Mouse (Mus musculus) liver, embryonic 15.5 days (tissue): ENCODE measurements around the gene Pdpk1. TPM values are rescaled to one million over a fixed set of nuclear protein-coding genes. Genes with fewer than 3 reads are reported as not detected.

Experiments used
- ATAC-seq: fragments of 200-750 bp; cut with Nextera tagmentation; 2 replicates; pipeline ENCODE4 v1.8.0; 2017; ENCODE audit warnings: moderate number of reproducible peaks, mild to moderate bottlenecking, moderate library complexity; ENCODE audit not compliant: insufficient read depth
- H3K27ac ChIP-seq: fragments of 300-500 bp; sonication (generic); replicated peaks from 2 replicates; pipeline ENCODE4 v1.5.1; 2015; ENCODE audit warnings: mild to moderate bottlenecking, inconsistent platforms
- H3K27me3 ChIP-seq: fragments of 300-500 bp; sonication (generic); 2 replicates; pipeline ENCODE4 v1.6.1; 2015; ENCODE audit warnings: mild to moderate bottlenecking, inconsistent platforms
- H3K36me3 ChIP-seq: fragments of 300-500 bp; sonication (generic); replicated peaks from 2 replicates; pipeline ENCODE4 v1.6.1; 2015; ENCODE audit warnings: moderate library complexity, mild to moderate bottlenecking, inconsistent platforms
- H3K4me1 ChIP-seq: fragments of 300-500 bp; sonication (generic); replicated peaks from 2 replicates; pipeline ENCODE4 v1.6.1; 2015; ENCODE audit warnings: inconsistent platforms
- H3K4me2 ChIP-seq: fragments of 300-500 bp; sonication (generic); 2 replicates; pipeline ENCODE4 v1.6.1; 2015; ENCODE audit warnings: moderate library complexity, mild to moderate bottlenecking, inconsistent platforms
- H3K4me3 ChIP-seq: fragments of 300-500 bp; sonication (generic); replicated peaks from 2 replicates; pipeline ENCODE4 v1.5.1; 2015; ENCODE audit warnings: mild to moderate bottlenecking, inconsistent platforms
- H3K9ac ChIP-seq: fragments of 300-500 bp; sonication (generic); 2 replicates; pipeline ENCODE4 v1.6.1; 2015; ENCODE audit warnings: moderate library complexity, mild to moderate bottlenecking, inconsistent platforms
- H3K9me3 ChIP-seq: fragments of 300-500 bp; sonication (generic); replicated peaks from 2 replicates; pipeline ENCODE4 v1.6.1; 2016; ENCODE audit warnings: inconsistent platforms
- WGBS: fragments of 180-500 bp; shearing (Covaris S2); methylation state at CpG from one replicate; pipeline ENCODE4 v1.1.7; 2015; ENCODE audit warnings: mixed read lengths; ENCODE audit not compliant: insufficient replicate concordance; 5-methylcytosine and 5-hydroxymethylcytosine counted together
- polyA plus RNA-seq: library from polyadenylated mRNA; unstranded; fragments of >200 nt; fragmentation: Nextera tagmentation; extraction: Ambion mirVana; gene quantifications from 2 replicates; pipeline ENCODE4 v1.2.1, GENCODE M21; 2015

The Pdpk1 gene
- polyA plus RNA-seq, 1 experiment from 2014 or later: 25.2 TPM

- Histone ChIP-seq H3K27ac (no peak overlapping the region), H3K4me2 (no peak overlapping the region), H3K9ac (no peak overlapping the region), H3K4me3 (no peak overlapping the region), H3K27me3 (no peaks in the 10 kb centered on the region), H3K4me1 (peaks cover 15% of the 10 kb centered on the region), H3K36me3 (0 out of 2 replicates have a peak, but pooled peaks cover 6% of the 10 kb centered on the region), H3K9me3 (no peaks in the 10 kb centered on the region)
- 70% methylated on average over 3 of the region's 3 CpGs for WGBS
- ATAC-seq: no peak
Measured at GRCm38 (mm10) chr17:24069531-24069930, 81.2 kb downstream of the Pdpk1 start.

DNA sequence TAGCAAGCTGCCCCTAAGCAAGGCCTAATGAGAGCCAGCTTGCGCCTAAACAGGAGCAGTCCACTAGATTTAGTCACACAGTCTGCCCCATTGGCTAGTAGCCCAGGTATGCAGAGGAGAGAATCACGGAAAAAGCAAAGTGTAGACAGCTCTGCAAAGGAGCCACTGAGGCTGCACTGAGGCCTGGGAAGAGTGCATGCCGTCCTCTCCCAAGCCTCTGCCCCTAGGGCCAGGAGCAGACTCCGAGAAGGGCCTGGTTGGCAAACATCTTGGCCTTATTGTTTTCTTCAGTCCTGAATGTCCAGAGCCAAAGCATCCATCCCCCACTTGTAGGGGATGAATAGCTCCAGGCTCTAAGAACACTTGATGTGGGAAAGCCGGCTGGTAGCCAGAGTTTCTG is 82.5 kb downstream of the Pdpk1 start:
- Histone ChIP-seq H3K9ac (no peak overlapping the region), H3K27ac (no peak overlapping the region), H3K9me3 (no peaks in the 10 kb centered on the region), H3K27me3 (no peaks in the 10 kb centered on the region), H3K4me3 (no peak overlapping the region), H3K4me1 (peaks cover 14% of the 10 kb centered on the region), H3K36me3 (0 out of 2 replicates have a peak, but pooled peaks cover 6% of the 10 kb centered on the region), H3K4me2 (no peak overlapping the region)
- no peak for ATAC-seq
- WGBS: 79% methylated on average over 5 of the region's 5 CpGs

GRCm38 (mm10) chr17:24062459-24063155 is 88.1 kb downstream of the Pdpk1 start:
- no peak for ATAC-seq
- H3K9me3 ChIP-seq: no peaks in the 10 kb centered on the region
- no peak overlapping the region for H3K4me3 ChIP-seq
- H3K9ac ChIP-seq: no peak overlapping the region
- H3K27me3 ChIP-seq: no peaks in the 10 kb centered on the region
- no peak overlapping the region for H3K4me2 ChIP-seq
- H3K4me1 ChIP-seq: no peaks in the 10 kb centered on the region
- H3K36me3 ChIP-seq: peaks cover 36% of the 10 kb centered on the region
- H3K27ac ChIP-seq: no peak overlapping the region
- 62% methylated on average over 4 of the region's 4 CpGs for WGBS

DNA sequence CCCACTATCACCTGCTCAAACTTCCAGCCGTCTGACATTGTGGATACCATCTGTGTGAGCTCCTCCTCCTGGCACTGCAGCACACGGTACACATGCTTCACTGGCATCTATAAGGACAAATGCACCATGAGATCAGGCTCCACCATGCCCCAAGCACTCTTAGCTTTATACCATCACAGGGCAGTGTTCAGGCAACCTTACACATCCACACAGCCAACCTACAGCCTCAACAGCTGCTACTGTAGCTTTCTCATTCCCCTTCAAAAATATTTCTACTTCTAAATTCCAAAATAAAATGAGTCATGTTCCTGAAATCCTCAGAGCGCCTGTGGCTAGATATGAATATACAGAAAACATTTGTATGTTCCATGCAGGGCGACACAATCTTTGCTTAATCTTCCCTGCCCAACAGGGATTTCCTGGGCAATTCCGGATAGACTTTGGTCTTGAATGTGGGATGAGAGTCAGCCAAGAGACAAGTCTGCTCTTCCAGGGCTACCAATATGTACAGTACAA is 92.9 kb downstream of the Pdpk1 start:
- Histone ChIP-seq H3K4me2 (no peak overlapping the region), H3K4me3 (no peak overlapping the region), H3K27me3 (no peaks in the 10 kb centered on the region), H3K9me3 (no peaks in the 10 kb centered on the region), H3K4me1 (no peaks in the 10 kb centered on the region), H3K9ac (no peak overlapping the region), H3K36me3 (peaks cover 75% of the 10 kb centered on the region), H3K27ac (no peak overlapping the region)
- ATAC-seq: no peak
- WGBS: 71% methylated on average over 5 of the region's 5 CpGs

DNA sequence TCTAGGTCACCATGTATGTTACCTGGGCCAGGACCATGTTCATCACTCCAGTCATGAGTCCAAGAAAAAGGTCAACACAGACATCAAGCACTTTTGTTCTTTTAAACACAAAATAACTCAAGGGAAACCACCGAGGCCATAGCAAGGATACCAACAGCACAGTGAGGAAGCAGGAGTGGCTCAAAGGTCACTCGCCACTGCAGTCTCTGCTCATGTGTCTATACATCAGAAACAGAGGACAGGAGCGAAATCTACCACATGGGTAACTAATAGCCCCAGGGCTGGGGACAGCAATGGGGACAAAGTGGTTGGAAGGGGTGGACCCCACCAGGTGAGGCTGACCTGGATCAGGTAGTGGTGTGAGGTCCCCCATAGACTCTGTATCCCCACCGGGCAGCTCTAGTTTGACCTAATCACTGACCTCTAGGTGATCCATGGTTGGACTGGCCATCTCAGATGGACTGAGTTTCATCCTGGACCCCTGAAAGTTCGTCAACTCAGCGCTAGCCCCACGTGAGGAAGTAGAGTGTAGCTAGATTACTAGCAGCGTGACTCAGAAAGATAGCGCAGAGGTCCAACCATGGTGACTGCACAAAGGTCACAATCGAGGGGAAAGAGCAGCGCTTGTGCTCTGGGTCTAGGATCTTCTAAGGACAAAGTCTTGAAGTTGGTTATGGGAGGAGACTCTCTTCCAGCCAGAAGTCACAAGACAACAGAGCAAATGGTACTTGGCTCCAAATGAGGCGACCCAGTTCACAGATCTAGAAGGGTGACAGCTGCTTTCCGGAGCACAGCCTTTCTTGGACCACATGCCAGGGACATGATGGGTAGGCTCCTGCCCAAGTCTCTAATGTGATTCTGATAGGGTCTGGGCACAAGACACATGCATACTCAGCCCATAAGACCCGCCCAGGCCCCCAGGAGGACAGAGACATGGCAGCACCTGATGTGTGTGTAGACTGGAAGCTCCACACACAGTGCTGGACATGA is 93.8 kb downstream of the Pdpk1 start:
- H3K9me3 ChIP-seq: no peaks in the 10 kb centered on the region
- no peaks in the 10 kb centered on the region for H3K4me1 ChIP-seq
- H3K36me3 ChIP-seq: peaks cover 82% of the 10 kb centered on the region
- H3K27ac ChIP-seq: no peak overlapping the region
- no peak for ATAC-seq
- H3K27me3 ChIP-seq: no peaks in the 10 kb centered on the region
- H3K9ac ChIP-seq: no peak overlapping the region
- no peak overlapping the region for H3K4me2 ChIP-seq
- no peak overlapping the region for H3K4me3 ChIP-seq
- WGBS: 76% methylated on average over 14 of the region's 14 CpGs

DNA sequence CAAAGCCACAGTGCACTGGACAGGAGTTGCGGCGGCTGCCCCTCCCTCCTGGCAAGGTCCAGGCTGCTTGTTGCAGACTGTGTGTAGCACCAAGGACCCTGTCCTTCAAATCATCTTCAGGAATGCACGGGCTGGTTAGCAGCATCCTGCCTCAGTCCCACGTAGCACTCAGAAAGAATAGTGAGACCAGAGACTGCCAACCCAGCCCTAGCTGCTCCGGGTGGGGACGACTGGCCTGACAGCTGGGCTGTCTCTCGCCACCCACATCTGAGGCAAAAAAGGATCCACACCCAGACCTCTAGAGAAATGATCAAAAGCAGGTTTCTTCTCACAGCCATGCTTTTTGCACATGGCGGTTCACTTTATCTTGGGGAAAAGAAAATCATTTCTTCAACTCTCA is 101.7 kb downstream of the Pdpk1 start:
- H3K9me3 ChIP-seq: no peaks in the 10 kb centered on the region
- H3K4me1 ChIP-seq: no peaks in the 10 kb centered on the region
- no peak overlapping the region for H3K4me3 ChIP-seq
- ATAC-seq: no peak
- no peaks in the 10 kb centered on the region for H3K27me3 ChIP-seq
- WGBS: 79% methylated on average over 8 of the region's 8 CpGs
- no peak overlapping the region for H3K9ac ChIP-seq
- peaks cover 43% of the 10 kb centered on the region for H3K36me3 ChIP-seq
- H3K4me2 ChIP-seq: no peak overlapping the region
- H3K27ac ChIP-seq: no peak overlapping the region

GRCm38 (mm10) chr17:24048053-24048452 is 102.7 kb downstream of the Pdpk1 start:
- Histone ChIP-seq H3K9ac (no peak overlapping the region), H3K4me1 (no peaks in the 10 kb centered on the region)

GRCm38 (mm10) chr17:24046026-24046425 is 104.7 kb downstream of the Pdpk1 start:
- no peaks in the 10 kb centered on the region for H3K27me3 ChIP-seq
- no peak overlapping the region for H3K4me2 ChIP-seq
- H3K9ac ChIP-seq: no peak overlapping the region
- H3K4me1 ChIP-seq: no peaks in the 10 kb centered on the region
- H3K9me3 ChIP-seq: no peaks in the 10 kb centered on the region
- H3K36me3 ChIP-seq: peaks cover 23% of the 10 kb centered on the region
- 27% methylated on average over 5 of the region's 5 CpGs for WGBS
- ATAC-seq: no peak
- no peak overlapping the region for H3K27ac ChIP-seq
- no peak overlapping the region for H3K4me3 ChIP-seq

More at GRCm38 (mm10) chr17:24048053-24048452, 102.7 kb downstream of the Pdpk1 start:
- H3K9me3 ChIP-seq: no peaks in the 10 kb centered on the region
- H3K27me3 ChIP-seq: no peaks in the 10 kb centered on the region
- H3K36me3 ChIP-seq: peaks cover 34% of the 10 kb centered on the region
- no peak for ATAC-seq
- no peak overlapping the region for H3K4me3 ChIP-seq
- H3K4me2 ChIP-seq: no peak overlapping the region
- no peak overlapping the region for H3K27ac ChIP-seq
- 76% methylated on average over 5 of the region's 5 CpGs for WGBS

- Histone ChIP-seq H3K9me3 (no peaks in the 10 kb centered on the region), H3K4me3 (no peak overlapping the region), H3K36me3 (peaks cover 23% of the 10 kb centered on the region), H3K9ac (no peak overlapping the region), H3K27ac (no peak overlapping the region), H3K4me1 (no peaks in the 10 kb centered on the region), H3K4me2 (no peak overlapping the region), H3K27me3 (no peaks in the 10 kb centered on the region)
- WGBS: 69% methylated on average over 10 of the region's 10 CpGs
- ATAC-seq: no peak
Measured at GRCm38 (mm10) chr17:24045608-24046007, 105.1 kb downstream of the Pdpk1 start.

- Histone ChIP-seq H3K9ac (no peak overlapping the region), H3K27ac (no peak overlapping the region), H3K36me3 (peaks cover 21% of the 10 kb centered on the region), H3K4me2 (no peak overlapping the region), H3K27me3 (no peaks in the 10 kb centered on the region), H3K9me3 (no peaks in the 10 kb centered on the region), H3K4me3 (no peak overlapping the region), H3K4me1 (no peaks in the 10 kb centered on the region)
- 48% methylated on average over 5 of the region's 5 CpGs for WGBS
- ATAC-seq: no peak
Measured at GRCm38 (mm10) chr17:24044482-24044881, 106.2 kb downstream of the Pdpk1 start.

GRCm38 (mm10) chr17:24037844-24038243 is 112.9 kb downstream of the Pdpk1 start, which contains the start of gene Prss27:
TSS of gene Prss27 (plus strand) at chr17:24038144.
- Histone ChIP-seq H3K4me2 (no peak within 1 kb of the TSS), H3K27me3 (no peaks in the 10 kb centered on the region), H3K9me3 (no peaks in the 10 kb centered on the region), H3K4me1 (no peaks in the 10 kb centered on the region), H3K4me3 (no peak within 1 kb of the TSS), H3K9ac (no peak within 1 kb of the TSS), H3K36me3 (no peaks in the 10 kb centered on the region), H3K27ac (no peak within 1 kb of the TSS)
- ATAC-seq: no peak
- 37% methylated on average over 4 of the region's 4 CpGs for WGBS
